Mouse (Mus musculus) heart, embryonic 12.5 days (tissue): ENCODE results near the gene Gm38392. TPM values are rescaled to one million over a fixed set of nuclear protein-coding genes. Genes with fewer than 3 reads are reported as not detected.

Source experiments
- ATAC-seq: fragments of 200-750 bp; cut with Nextera tagmentation; 2 replicates; pipeline ENCODE4 v1.8.0; 2017; ENCODE audit warnings: moderate TSS enrichment, moderate library complexity; ENCODE audit not compliant: insufficient number of reproducible peaks, low FRiP score
- H3K27ac ChIP-seq: fragments of 300-500 bp; sonication (generic); 2 replicates; pipeline ENCODE4 v1.5.1; 2016; ENCODE audit warnings: mild to moderate bottlenecking, moderate library complexity; ENCODE audit not compliant: poor library complexity, severe bottlenecking
- H3K27me3 ChIP-seq: fragments of 300-500 bp; sonication (generic); replicated peaks from 2 replicates; pipeline ENCODE4 v1.6.1; 2016; ENCODE audit warnings: mild to moderate bottlenecking, moderate library complexity
- H3K36me3 ChIP-seq: fragments of 300-500 bp; sonication (generic); 2 replicates; pipeline ENCODE4 v1.6.1; 2016; ENCODE audit warnings: mild to moderate bottlenecking, moderate library complexity
- H3K4me1 ChIP-seq: fragments of 300-500 bp; sonication (generic); replicated peaks from 2 replicates; pipeline ENCODE4 v1.6.1; 2016; ENCODE audit warnings: mild to moderate bottlenecking
- H3K4me2 ChIP-seq: fragments of 300-500 bp; sonication (generic); 2 replicates; pipeline ENCODE4 v1.6.1; 2016; ENCODE audit warnings: mild to moderate bottlenecking, moderate library complexity
- H3K4me3 ChIP-seq: fragments of 300-500 bp; sonication (generic); 2 replicates; pipeline ENCODE4 v1.5.1; 2016; ENCODE audit warnings: mild to moderate bottlenecking
- H3K9ac ChIP-seq: fragments of 300-500 bp; sonication (generic); 2 replicates; pipeline ENCODE4 v1.6.1; 2016; ENCODE audit warnings: mild to moderate bottlenecking, moderate library complexity
- H3K9me3 ChIP-seq: fragments of 300-500 bp; sonication (generic); replicated peaks from 2 replicates; pipeline ENCODE4 v1.6.1; 2016; ENCODE audit warnings: mild to moderate bottlenecking, moderate library complexity
- WGBS: fragments of 180-500 bp; shearing (Covaris S2); methylation state at CpG from one replicate; pipeline ENCODE4 v1.1.7; 2016; 5-methylcytosine and 5-hydroxymethylcytosine counted together
- polyA plus RNA-seq: library from polyadenylated mRNA; unstranded; fragments of >200 nt; fragmentation: Nextera tagmentation; extraction: Ambion mirVana; gene quantifications from 2 replicates; pipeline ENCODE4 v1.2.1, GENCODE M21; 2016

The Gm38392 gene
- polyA plus RNA-seq, 1 experiment from 2014 or later, result not detected

DNA sequence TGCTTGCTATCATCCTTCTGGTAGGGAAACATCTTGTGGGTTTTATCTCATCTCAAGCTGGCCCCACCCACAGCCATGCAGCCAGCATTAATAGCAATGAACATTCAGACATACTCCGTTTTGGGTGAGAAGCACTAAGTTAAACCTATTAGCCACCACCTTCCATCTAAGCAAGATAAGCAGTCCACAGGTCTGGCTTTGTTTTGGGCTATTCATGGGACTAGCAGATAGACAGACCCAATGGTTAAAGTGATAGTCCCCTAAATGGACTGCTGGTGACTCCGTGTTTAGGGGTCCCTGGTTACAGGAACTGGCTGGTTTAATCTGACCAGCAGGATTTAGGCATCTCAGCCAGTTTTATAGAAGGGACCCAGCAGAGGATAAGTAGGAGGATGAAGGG, 74.0 kb downstream of the Gm38392 start:
- Histone ChIP-seq H3K9me3 (no peaks in the 10 kb centered on the region), H3K4me2 (no peak overlapping the region), H3K27me3 (peaks cover 98% of the 10 kb centered on the region), H3K4me3 (no peak overlapping the region), H3K4me1 (peaks cover 22% of the 10 kb centered on the region), H3K36me3 (no peaks in the 10 kb centered on the region), H3K9ac (no peak overlapping the region), H3K27ac (no peak overlapping the region)
- ATAC-seq, result no peak
- 5% methylated on average over 2 of the region's 2 CpGs for WGBS

DNA sequence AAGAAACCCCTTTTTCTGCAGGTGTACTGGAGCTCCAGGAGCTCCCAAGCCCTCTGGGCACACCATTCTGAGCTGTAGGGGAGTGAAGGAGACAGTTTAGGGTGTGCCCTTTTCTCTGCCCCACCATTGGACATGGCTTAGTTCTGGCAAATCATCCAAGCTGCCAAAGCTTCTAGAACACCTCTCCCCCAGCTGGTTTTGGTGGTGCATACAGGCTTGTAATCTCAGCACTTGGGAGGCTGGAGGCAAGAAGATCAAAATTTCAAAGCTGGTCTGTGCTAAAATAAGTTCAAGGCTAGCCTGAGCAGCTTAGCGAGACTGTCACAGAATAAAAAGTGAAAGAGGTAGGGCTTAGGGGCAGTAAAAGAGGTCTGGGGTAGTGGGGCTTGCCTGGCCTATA, 74.7 kb downstream of the Gm38392 start:
- H3K27me3 ChIP-seq, result peaks cover 98% of the 10 kb centered on the region
- no peak overlapping the region for H3K27ac ChIP-seq
- H3K4me2 ChIP-seq, result no peak overlapping the region
- H3K9me3 ChIP-seq, result no peaks in the 10 kb centered on the region
- H3K9ac ChIP-seq, result no peak overlapping the region
- no peak for ATAC-seq
- 11% methylated on average over 1 of the region's 1 CpGs for WGBS
- H3K4me3 ChIP-seq, result no peak overlapping the region
- peaks cover 22% of the 10 kb centered on the region for H3K4me1 ChIP-seq
- no peaks in the 10 kb centered on the region for H3K36me3 ChIP-seq

DNA sequence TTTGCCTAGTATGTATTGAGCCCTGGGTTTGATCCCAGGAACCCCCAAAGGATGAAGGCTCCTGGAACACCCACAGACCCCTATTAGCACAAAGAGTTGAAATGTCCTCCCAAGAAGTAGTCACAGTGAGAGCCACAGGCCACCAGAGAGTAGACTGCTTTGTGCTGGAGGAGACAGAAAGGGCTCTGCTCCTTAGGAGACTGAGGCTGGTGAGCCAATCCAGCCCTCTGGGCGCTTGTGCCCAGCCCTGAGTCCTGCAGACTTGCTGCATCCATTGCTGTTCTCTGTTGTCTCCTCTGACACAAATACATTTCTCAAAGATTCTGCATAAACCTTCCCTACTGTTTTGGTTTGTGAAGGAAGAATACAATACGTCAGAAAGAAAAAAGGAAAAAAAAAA, 76.1 kb downstream of the Gm38392 start:
- Histone ChIP-seq H3K9me3 (no peaks in the 10 kb centered on the region), H3K4me2 (no peak overlapping the region), H3K27me3 (peaks cover 98% of the 10 kb centered on the region), H3K4me3 (no peak overlapping the region), H3K4me1 (peaks cover 18% of the 10 kb centered on the region), H3K27ac (no peak overlapping the region), H3K36me3 (no peaks in the 10 kb centered on the region), H3K9ac (no peak overlapping the region)
- no peak for ATAC-seq
- WGBS, result 17% methylated on average over 2 of the region's 2 CpGs

DNA sequence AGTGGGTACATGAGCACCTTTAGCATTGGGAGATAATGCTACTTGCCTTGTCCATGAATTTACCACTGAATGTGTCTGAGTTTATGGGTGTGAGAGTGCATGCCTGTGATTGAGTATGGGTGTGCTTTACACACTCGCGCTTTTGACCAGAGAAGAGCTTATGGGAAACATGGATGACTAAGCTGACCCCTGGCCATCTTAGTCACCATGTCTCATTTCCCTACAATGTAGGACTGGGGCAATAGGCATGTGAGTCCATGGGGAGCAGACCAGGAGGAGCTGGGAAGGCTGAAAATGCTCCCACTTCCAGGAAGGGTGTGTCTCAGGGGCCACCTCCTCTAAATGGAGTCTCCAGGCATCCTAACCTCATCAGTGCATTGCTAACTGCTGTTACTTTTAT, 76.9 kb downstream of the Gm38392 start:
- WGBS, result 40% methylated on average over 2 of the region's 2 CpGs
- ATAC-seq, result no peak
- Histone ChIP-seq H3K4me3 (no peak overlapping the region), H3K36me3 (no peaks in the 10 kb centered on the region), H3K27ac (no peak overlapping the region), H3K9me3 (no peaks in the 10 kb centered on the region), H3K4me1 (peaks cover 10% of the 10 kb centered on the region), H3K27me3 (peaks cover 98% of the 10 kb centered on the region), H3K4me2 (no peak overlapping the region), H3K9ac (no peak overlapping the region)

DNA sequence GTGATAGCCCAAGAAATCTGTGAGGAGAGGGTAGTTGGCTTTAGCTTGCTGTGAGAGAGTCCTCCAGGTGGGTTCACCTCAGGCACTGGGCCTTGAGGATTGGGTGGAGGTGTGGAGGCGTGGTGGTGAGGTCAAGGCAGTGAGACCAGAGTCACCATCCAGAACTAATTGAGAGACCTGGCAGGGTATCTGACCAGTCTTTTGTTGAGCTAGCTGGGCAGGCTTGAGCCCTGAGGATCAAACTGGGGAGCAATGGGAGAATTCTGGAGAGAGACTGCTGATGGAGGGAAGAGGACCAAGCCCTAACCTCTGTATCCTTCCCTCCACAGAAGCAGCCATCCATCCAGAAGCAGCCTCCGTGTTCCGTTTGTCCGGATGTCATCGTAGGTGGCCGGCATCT, 77.7 kb downstream of the Gm38392 start:
- no peak for ATAC-seq
- peaks cover 2% of the 10 kb centered on the region; the same call in 1 of the 2 replicates for H3K4me1 ChIP-seq
- peaks cover 98% of the 10 kb centered on the region for H3K27me3 ChIP-seq
- H3K4me2 ChIP-seq, result no peak overlapping the region
- no peak overlapping the region for H3K4me3 ChIP-seq
- 3% methylated on average over 6 of the region's 6 CpGs for WGBS
- no peak overlapping the region for H3K27ac ChIP-seq
- no peak overlapping the region for H3K9ac ChIP-seq
- no peaks in the 10 kb centered on the region for H3K36me3 ChIP-seq
- H3K9me3 ChIP-seq, result no peaks in the 10 kb centered on the region

DNA sequence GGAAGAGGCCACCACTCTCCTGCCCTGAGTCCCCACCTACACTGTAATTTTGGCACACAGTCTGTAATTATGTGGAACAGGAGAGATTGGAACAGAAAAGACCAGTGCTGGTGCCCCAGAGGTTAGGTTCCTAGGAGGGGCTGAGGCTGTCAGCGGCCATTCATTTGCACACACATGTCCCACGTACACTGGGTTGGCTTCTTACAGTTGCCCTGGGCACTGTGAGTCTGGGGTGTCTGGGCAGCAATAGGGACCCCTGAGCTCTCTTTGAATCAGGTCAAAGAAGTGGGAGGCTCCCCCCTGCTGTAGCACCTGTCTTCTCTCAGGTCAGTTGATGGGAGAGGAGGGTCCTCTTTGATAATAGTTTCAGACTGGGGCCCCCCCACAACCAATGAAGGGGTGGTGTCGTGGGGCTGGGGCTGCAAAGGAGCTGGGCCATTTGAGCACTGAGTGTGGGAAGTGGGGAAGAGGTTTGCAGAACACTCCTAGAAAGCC, 78.7 kb downstream of the Gm38392 start:
- no peak for ATAC-seq
- Histone ChIP-seq H3K27ac (no peak overlapping the region), H3K4me3 (no peak overlapping the region), H3K9me3 (no peaks in the 10 kb centered on the region), H3K9ac (no peak overlapping the region), H3K4me1 (no peaks in the 10 kb centered on the region), H3K27me3 (peaks cover 98% of the 10 kb centered on the region), H3K36me3 (no peaks in the 10 kb centered on the region), H3K4me2 (no peak overlapping the region)
- WGBS, result 10% methylated on average over 3 of the region's 3 CpGs

DNA sequence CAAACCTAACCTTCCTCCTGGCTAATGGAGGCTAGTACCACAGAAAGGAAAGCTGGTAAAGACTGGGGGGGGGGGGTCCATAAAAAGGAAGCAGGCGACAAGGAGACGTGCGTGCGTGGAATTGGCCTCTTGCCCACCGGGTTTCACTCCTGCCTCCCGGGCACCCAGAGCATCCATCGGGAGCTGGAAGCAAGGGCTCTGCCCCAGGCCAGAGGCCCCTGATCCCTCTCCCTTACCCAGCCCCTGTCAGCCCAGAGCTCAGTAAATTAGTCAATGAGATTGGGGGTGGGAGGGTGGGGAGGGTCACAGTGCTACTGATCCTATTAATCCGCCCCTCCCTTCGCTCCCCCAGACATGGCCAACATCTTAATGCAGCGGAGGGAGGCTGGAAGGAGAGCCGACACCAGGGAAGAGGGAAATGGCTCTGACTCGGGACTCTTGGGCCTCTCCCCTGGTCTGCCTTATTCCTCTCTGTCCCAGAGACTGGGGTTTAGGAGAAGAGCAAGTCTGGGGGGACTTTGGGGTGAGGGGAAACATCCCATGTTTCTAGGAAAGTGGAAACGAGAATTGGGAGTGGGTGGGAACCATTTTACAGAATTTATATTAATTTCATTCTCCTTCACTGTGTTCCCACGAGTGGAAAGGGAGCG, 79.4 kb downstream of the Gm38392 start:
- no peak overlapping the region for H3K4me3 ChIP-seq
- H3K36me3 ChIP-seq, result no peaks in the 10 kb centered on the region
- no peaks in the 10 kb centered on the region for H3K9me3 ChIP-seq
- WGBS, result 3% methylated on average over 15 of the region's 15 CpGs
- H3K4me2 ChIP-seq, result no peak overlapping the region
- peaks cover 99% of the 10 kb centered on the region for H3K27me3 ChIP-seq
- no peak overlapping the region for H3K9ac ChIP-seq
- no peaks in the 10 kb centered on the region for H3K4me1 ChIP-seq
- H3K27ac ChIP-seq, result no peak overlapping the region
- ATAC-seq, result no peak

DNA sequence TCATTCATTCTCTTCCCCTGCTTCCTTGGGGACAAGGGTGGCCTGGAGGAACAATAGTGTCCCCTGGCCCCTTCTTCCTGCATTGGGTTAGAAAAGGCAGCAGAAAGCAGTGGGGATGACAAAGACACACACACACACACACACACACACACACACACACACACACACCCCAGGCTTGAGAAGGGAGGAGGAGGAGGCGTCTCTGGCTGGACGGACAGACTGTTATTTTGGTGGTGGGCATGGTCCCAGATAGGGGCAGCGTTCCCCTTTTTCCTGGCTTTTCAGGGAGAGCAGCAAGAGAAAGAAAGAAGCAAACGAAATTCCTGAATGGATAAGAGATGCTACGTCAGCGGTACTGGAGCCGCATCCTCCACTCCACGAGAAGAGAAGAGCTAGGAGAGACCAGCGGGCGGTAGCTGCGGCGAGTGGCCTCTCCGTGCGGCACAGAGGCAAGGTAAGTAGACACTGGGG, 80.1 kb downstream of the Gm38392 start:
- Histone ChIP-seq H3K27ac (no peak overlapping the region), H3K4me1 (no peaks in the 10 kb centered on the region), H3K4me3 (no peak overlapping the region), H3K27me3 (peaks cover 99% of the 10 kb centered on the region), H3K4me2 (no peak overlapping the region), H3K36me3 (no peaks in the 10 kb centered on the region), H3K9me3 (no peaks in the 10 kb centered on the region), H3K9ac (no peak overlapping the region)
- under 1% methylated on average over 12 of the region's 14 CpGs for WGBS
- ATAC-seq, result no peak

DNA sequence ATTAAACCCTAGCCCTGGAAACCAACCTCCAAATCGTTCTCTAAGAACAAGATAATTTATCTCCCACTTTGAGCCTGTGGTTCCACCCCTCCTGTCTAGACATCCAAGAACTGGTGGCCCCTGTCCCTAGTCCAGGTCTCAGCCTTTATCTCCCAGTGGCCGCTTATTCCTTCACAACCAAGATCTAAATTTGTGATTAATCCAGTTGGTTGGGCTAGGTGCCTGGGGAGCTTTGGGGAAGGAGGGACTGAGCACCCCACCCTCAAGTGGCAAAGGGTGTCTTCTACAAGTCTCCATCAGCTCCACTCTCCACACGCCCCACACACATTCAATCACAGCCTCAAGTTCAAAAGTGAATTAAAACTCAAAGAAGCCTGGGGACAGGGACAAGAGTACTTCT, 80.5 kb downstream of the Gm38392 start:
- no peak overlapping the region for H3K9ac ChIP-seq
- H3K4me2 ChIP-seq, result no peak overlapping the region
- peaks cover 99% of the 10 kb centered on the region for H3K27me3 ChIP-seq
- WGBS, result 4% methylated on average over 3 of the region's 3 CpGs
- H3K36me3 ChIP-seq, result no peaks in the 10 kb centered on the region
- ATAC-seq, result no peak
- no peak overlapping the region for H3K4me3 ChIP-seq
- H3K4me1 ChIP-seq, result no peaks in the 10 kb centered on the region
- no peaks in the 10 kb centered on the region for H3K9me3 ChIP-seq
- no peak overlapping the region for H3K27ac ChIP-seq

DNA sequence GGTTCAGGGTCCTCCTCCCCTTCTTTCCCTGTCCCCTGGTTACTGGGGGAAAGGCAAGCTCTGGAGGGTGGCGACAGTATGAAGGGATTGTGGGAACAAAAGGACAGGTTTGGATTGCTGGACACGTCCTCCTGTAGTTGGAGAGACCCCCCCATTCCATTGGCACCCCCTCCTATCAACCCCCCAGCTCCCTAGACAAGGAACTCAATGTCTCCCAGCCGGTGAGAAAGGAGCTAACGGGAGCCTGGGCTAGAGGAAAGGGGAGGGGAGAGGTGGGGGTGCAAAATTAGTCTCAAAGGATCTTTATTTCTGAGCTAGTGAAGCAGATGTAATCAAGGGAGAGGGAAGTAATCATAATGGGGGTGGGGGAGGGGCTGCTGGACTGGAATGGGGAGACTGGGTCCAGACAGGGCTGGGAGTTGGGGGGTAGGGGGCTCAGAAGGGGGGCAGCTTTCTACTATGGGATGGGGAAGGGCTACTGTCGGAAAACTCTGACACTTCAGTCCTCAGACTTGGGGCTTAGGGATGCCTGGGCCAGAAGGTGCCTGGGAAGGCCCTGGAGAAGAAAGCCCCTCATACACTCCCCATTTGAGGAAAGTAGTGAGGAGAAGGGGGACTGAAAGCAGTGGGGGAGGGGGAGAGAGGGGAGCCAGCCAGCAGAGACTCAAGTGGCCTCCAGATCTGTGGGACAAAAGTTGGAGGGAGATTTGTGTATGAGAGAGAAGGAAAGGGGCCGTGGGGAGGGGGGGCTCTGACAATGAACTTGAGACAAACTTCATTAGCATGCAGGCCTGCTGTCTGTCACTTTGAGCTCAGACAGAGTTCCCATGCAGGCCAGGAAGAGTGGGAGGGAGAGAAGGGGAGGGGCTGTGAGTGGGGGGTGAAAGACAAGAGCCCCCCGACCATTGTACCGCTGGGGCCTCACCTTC, 81.2 kb downstream of the Gm38392 start:
- no peaks in the 10 kb centered on the region for H3K36me3 ChIP-seq
- H3K9me3 ChIP-seq, result no peaks in the 10 kb centered on the region
- peaks cover 99% of the 10 kb centered on the region for H3K27me3 ChIP-seq
- 4% methylated on average over 8 of the region's 8 CpGs for WGBS
- ATAC-seq, result no peak
- H3K4me3 ChIP-seq, result no peak overlapping the region
- no peak overlapping the region for H3K27ac ChIP-seq
- H3K4me2 ChIP-seq, result no peak overlapping the region
- H3K4me1 ChIP-seq, result peaks cover 3% of the 10 kb centered on the region
- H3K9ac ChIP-seq, result no peak overlapping the region

DNA sequence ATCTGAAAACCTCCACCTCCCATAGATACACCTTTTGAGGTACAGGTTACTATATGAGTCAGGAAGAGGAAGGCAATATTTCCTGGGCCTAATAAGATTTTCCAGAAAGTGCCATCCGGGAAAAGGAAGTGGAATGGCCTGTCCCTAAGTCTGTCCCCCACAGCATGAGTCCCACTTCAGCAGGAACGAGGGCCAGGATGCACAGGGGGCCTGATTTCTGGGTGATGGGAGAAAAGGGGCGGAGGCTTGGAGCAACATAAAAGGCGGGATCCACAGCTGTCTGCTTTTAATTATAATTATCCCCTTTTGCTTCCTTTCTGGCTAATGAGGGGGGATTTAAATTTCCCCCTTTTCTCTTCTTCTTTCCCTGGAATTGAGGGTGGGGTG, 81.8 kb downstream of the Gm38392 start:
- Histone ChIP-seq H3K4me1 (peaks cover 10% of the 10 kb centered on the region), H3K9ac (no peak overlapping the region), H3K4me3 (no peak overlapping the region), H3K4me2 (no peak overlapping the region), H3K27me3 (peaks cover 99% of the 10 kb centered on the region), H3K36me3 (no peaks in the 10 kb centered on the region), H3K9me3 (no peaks in the 10 kb centered on the region), H3K27ac (no peak overlapping the region)
- no peak for ATAC-seq
- WGBS, result 10% methylated on average over 4 of the region's 4 CpGs
